Mouse (Mus musculus): ENCODE measurements at regions not wholly inside any gene's neighbourhood (a gene's known extent, or its start where the extent isn't known, plus 50 kb on each side); places are given as distances from the start of the nearest gene placed in this dataset.

DNA sequence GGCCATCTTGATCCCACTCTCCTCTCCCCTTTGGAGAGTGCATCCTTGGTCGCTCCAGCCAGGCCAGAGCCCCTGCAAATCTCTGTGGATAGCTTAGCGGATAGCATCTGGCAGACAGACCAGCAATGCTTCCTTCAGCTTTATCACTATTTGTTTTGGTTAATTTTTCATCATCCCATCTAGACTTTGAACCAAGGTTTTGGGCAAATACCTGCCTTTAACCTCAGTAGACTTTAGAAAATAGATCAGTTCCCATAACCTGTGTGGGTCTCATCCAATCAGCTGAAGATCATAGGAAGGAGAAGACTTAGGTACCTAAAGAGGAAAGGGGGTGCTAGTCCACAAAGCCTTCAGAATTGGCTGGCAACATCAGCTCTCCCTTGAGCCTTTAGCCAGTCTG, 327.2 kb upstream of the Gm10131 start:
- no peak for TF ChIP-seq CTCF (IDR thresholded peaks at IDR 0.05; ENCODE audit: borderline replicate concordance, extremely low read depth, insufficient read depth, insufficient read length)
- TF ChIP-seq POLR2A (IDR thresholded peaks at IDR 0.05; ENCODE audit: borderline replicate concordance, extremely low read depth, insufficient read depth, insufficient read length, poor library complexity, severe bottlenecking), result no peak

Data from brain, embryonic 14.5 days (tissue).